Mouse (Mus musculus) heart, postnatal 36 days (tissue): ENCODE measurements around the gene Ppp1r15a. TPM values are rescaled to one million over a fixed set of nuclear protein-coding genes. Genes with fewer than 3 reads are reported as not detected.
"Not testable (repeated sequence)": the region's sequence is repeated elsewhere in the genome, so short reads cannot be mapped to it uniquely, and the experiment has no call there.

Experiments used
- DNase-seq, 2 experiments: peaks; one replicate each; pipeline ENCODE4 v3.0.0; 2021 to 2022
- intact Hi-C: fragments of 180-260 bp; cut with DNase I; formaldehyde crosslinking; loops from one replicate; pipeline ENCODE4 v1.15.1; 2025
- total RNA-seq, 2 experiments: library from RNA; stranded (reverse); gene quantifications; 2 replicates each; pipeline ENCODE4 v1.2.3; 2021

Gene Ppp1r15a
- total RNA-seq, 2 experiments from 2014 or later: 32.0 to 32.9 TPM

GRCm38 (mm10) chr7:45522194-45522752, 3.8 kb downstream of the Ppp1r15a start:
- intact Hi-C loops: no loop called here
- DNase-seq: no peak

GRCm38 (mm10) chr7:45521728-45522184, 4.3 kb downstream of the Ppp1r15a start:
- DNase-seq: peak; percentile 80 to 86
- intact Hi-C loops: no loop called here

- DNase-seq: no peak
- intact Hi-C loops: no loop called here
Observed at GRCm38 (mm10) chr7:45520605-45521004, 5.5 kb downstream of the Ppp1r15a start.

GRCm38 (mm10) chr7:45519345-45520120, 6.5 kb downstream of the Ppp1r15a start:
- intact Hi-C loops: no loop called here
- DNase-seq: no peak

GRCm38 (mm10) chr7:45518618-45519017, 7.5 kb downstream of the Ppp1r15a start:
- intact Hi-C loops: no loop called here
- DNase-seq: no peak

GRCm38 (mm10) chr7:45516846-45517245, 9.2 kb downstream of the Ppp1r15a start:
- intact Hi-C loops, DNase-seq: not testable (repeated sequence)

- no peak for DNase-seq
- intact Hi-C loops: no loop called here
Observed at GRCm38 (mm10) chr7:45515436-45515835, 10.6 kb downstream of the Ppp1r15a start.

GRCm38 (mm10) chr7:45514411-45514810, 11.7 kb downstream of the Ppp1r15a start:
- no peak for DNase-seq
- intact Hi-C loops: no loop called here

GRCm38 (mm10) chr7:45509912-45510787, 15.9 kb downstream of the Ppp1r15a start, which contains the start of gene Nucb1:
TSS of gene Nucb1 (minus strand) at chr7:45510406.
- intact Hi-C loops: no loop called here
- peak; percentile 91 to 94 for DNase-seq

- intact Hi-C loops: no loop called here
- DNase-seq: no peak
Observed at GRCm38 (mm10) chr7:45509181-45509882, 16.7 kb downstream of the Ppp1r15a start.

- intact Hi-C loops: no loop called here
- no peak for DNase-seq
Observed at GRCm38 (mm10) chr7:45508561-45508960, 17.5 kb downstream of the Ppp1r15a start.

GRCm38 (mm10) chr7:45507583-45507982, 18.5 kb downstream of the Ppp1r15a start:
- DNase-seq: no peak
- intact Hi-C loops: no loop called here

- DNase-seq: no peak
- intact Hi-C loops: no loop called here
Observed at GRCm38 (mm10) chr7:45498427-45498826, 27.6 kb downstream of the Ppp1r15a start.

- intact Hi-C loops: no loop called here
- DNase-seq: no peak
Observed at GRCm38 (mm10) chr7:45494548-45494947, 31.5 kb downstream of the Ppp1r15a start.

- intact Hi-C loops: no loop called here
- DNase-seq: peak in 1 of 2 experiments; percentile 46
Observed at GRCm38 (mm10) chr7:45492951-45493350, 33.1 kb downstream of the Ppp1r15a start.

GRCm38 (mm10) chr7:45492225-45492844, 33.7 kb downstream of the Ppp1r15a start:
- no peak for DNase-seq
- intact Hi-C loops: no loop called here

- intact Hi-C loops: no loop called here
- DNase-seq: no peak
Observed at GRCm38 (mm10) chr7:45491264-45491663, 34.8 kb downstream of the Ppp1r15a start.

- intact Hi-C loops: no loop called here
- no peak for DNase-seq
Observed at GRCm38 (mm10) chr7:45490822-45491221, 35.2 kb downstream of the Ppp1r15a start.

- DNase-seq: no peak
- intact Hi-C loops: no loop called here
Observed at GRCm38 (mm10) chr7:45489578-45489977, 36.5 kb downstream of the Ppp1r15a start.
